Mouse (Mus musculus) spleen, embryonic (tissue): ENCODE results near the gene BC025920.

Experiments used
- CTCF ChIA-PET: fragments of 350-600 bp; sonication (Branson Sonifier 250); formaldehyde crosslinking; loops from one replicate; lab custom pipeline; 2022; lab: Charles Lee

The BC025920 gene

DNA sequence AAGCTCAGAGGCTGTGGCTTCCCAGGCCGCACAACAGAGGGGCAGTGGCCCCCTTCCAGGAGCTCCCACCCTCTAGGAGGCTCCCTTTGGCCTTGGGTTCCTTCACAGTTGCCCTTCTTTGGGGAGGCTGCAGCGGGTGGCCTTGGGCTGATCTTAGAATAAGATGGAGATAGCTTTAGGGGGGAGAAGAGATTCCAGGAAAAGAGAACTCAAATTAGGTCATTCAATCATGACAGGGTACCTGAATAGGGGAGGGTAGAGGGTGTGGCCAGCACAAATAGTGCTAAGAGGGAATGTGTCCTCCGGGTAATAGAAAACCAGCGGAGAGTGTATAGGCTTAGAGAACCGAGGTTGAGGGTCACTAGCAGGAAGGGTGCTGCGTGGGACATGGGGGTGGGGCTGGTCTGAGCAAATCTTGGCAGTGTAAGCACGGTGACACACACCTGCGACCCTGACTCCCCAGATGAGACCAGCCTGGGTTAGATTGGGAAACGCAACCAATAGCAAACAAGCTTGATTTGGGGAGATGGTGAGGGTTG lies 33.9 kb upstream of the BC025920 start:
- CTCF ChIA-PET, result no interaction called here

DNA sequence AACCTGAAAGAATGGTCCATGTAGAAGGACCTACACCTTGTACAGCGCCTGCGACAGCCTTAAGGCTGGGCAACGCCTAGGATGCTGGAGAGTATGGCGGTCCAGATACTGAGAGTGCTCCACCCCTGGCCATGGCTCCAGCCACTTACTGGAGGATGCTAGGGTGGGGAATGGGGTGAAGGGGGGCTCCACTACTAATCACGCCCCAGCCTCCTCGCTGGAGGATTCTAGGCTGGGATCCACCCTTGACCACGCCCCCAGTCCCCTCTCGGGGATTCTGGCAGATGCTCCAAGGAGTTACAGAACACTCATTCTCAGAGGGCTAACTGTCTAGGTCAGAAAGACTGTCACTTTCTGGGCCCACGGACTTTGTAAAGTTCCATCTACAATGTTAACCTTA lies 33.1 kb upstream of the BC025920 start:
- CTCF ChIA-PET, result no interaction called here

DNA sequence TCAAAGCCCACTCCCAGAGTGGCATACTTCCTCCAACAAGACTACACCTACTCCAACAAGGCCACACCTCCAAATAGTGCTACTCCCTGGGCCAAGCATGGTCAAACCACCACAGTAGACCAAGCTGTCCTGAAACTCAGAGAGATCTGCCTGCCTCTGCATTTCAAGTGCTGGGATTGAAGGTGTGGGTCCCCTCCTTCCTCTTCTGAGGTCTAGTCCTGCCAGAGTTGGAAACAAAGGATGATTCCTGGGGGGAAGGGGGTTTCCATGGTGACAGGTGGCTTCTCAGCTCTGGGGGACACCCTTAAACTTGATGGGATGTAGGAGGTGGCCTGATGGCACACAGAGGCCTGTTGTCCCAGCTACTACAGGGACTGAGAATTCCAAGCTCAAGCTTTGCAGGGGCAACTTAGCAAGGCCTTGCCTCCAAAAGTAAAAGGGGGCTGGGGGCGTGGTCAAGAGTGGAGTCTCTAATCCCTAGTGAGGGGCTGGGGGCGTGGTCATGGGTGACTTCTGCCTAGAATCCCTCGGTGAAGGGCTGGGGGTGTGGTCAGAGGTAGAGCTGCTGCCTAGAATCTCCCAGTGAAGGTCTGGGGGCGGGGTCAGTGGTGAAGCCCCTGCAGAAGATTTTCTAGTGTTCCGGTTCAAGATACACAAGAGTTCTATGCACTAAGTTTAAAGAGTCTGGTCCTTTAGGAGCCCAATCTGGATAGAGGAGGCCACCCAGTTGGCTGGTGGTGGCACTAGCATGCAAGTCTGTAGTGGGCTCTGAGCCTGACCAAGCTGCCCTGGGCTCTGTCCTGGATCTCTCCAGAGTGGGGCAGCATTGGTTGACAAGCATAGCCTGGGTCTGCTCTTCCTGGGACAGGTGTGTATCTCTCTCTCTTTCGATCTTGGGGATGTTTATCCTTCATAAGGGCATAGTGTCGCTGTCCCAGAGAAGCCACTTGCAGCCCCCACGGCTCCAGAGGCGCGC lies 31.7 kb upstream of the BC025920 start, which contains the start of gene Tle2:
Tle2 (plus strand) TSS at position 481 of the 976 bp plus-strand sequence.
- CTCF ChIA-PET, result interaction anchor here (0.5 to 1.2 kb wide), 2 partner anchors 10 to 14 kb away, joined by 3 to 5 read pairs; no protein-coding TSS in a partner anchor

- CTCF ChIA-PET, result interaction anchor here (0.5 kb wide), 1 partner anchor 14 kb away, joined by 3 read pairs; no protein-coding TSS in a partner anchor
Observed at GRCm38 (mm10) chr10:81575208-81575631, 30.9 kb upstream of the BC025920 start.

DNA sequence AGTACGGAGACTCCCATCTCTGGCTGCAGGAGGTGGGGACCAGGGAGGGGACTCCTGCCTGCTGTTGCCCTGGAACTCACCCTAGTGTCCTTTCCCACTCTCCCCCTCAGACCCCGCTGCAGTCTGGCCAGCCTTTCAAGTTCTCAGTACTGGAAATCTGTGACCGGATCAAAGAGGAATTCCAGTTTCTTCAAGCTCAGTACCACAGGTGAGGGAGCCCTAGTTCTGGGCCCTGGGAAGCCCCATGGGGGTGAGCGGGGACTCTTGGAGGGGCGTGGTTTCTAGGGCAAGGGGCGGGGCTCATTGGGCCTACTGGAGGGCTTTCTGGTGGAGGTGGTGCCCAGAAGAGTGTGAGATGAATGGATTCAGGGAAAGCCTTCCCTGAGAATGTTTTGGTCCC lies 30.4 kb upstream of the BC025920 start:
- CTCF ChIA-PET, result interaction anchor here (0.6 kb wide), 1 partner anchor 27 kb away, joined by 13 read pairs; no protein-coding TSS in a partner anchor

DNA sequence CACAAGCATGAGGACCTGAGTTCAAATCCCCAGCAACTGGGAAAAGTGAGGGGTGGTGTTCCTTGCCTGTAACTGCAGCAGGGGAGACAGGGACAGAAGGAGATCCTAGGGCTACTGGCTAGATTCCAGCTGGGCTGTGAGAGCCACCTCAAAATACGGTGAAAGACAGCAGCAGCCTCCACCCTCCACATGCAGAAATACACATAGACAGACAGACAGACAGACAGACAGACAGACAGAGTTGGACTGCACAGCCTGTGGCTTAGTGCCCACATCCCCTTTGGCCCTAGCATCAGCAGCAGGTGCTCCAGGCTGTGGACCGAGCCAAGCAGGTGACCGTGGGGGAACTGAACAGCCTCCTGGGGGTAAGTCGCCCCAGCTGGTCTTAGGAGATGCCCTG lies 26.1 kb upstream of the BC025920 start:
- CTCF ChIA-PET, result no interaction called here

DNA sequence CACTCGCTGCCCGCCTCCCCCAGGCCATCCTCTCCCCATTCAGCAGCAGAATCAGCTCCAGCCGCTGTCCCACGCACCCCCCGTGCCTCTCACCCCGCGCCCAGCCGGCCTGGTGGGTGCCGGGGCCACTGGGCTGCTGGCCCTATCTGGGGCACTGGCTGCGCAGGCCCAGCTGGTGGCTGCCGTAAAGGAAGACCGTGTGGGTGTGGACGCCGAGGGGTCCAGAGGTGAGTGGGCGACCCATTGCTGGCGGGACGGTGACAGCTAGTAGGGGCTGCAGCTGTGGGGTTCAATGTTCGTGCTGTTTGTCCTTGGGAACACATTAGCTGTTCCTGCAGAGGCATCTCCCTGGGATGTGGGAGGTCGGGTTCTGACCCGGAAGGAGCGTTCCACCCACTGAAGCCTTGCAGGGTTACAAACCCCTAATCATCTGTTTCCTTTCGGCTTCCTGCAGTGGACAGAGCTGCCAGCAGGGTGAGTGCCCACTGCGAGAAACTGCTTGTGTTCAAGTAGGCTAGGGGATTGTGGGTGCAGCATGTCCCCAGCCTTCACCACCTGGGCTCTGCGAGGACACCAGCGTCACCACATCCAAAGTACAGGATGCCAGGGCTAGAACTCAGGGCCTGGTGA lies 25.5 kb upstream of the BC025920 start:
- CTCF ChIA-PET, result no interaction called here

DNA sequence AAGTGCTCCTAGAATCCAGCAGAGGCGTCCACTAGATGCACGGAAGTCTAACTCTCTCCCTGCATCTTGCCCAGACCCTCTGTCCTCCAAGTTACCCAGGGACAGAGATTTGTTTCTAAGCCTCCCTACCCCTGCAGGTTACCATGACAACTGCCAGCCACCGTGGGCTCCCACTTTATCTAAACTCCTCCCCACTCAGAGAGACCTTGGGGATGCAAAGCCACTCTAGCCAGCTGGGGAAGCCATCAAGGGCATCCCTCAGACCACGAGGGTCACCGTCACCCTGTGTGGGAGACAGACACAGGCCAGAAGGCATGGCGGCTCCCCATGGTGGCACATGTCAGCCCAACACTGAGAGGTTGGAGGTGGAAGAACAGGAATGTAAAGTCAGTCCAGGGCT lies 22.7 kb upstream of the BC025920 start:
- CTCF ChIA-PET, result no interaction called here

DNA sequence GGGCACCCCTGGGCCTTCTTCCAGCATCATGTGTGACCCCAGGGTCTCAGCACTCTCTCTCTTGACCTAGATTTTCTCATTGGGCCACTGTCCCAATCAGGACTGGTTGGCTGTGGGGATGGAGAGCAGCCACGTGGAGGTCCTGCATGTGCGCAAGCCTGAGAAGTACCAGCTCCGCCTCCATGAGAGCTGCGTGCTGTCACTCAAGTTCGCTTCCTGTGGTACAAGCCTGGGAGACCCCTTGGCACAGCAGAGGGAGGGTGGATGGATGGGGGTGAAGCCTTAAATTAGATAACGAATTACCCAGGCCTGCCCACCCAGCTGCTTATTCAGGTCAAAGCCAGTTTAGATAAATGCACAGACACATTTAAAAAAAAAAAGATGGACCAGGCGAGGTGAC lies 17.3 kb upstream of the BC025920 start:
- CTCF ChIA-PET, result no interaction called here

- CTCF ChIA-PET, result no interaction called here
Observed at GRCm38 (mm10) chr10:81591846-81592245, 14.2 kb upstream of the BC025920 start.

DNA sequence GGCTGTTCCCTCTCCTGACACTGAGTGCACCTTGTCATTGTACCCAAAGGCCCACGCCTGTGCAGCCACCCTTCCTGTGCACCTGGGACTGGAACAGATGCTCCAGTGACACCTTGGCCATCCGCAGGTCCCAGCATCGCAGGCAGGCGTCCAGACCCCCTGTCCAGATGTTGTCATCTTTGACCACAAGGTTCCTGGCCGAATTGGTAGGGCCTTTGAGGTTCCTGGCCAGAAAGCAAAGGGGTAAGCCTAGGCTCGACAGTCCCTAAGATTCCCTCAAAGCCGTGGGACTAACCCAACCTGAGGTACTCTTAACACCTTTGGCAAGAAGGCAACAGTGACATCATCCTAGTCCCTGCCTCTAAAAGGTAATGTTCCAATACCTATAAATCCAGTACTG lies 13.4 kb upstream of the BC025920 start:
- CTCF ChIA-PET, result no interaction called here

GRCm38 (mm10) chr10:81593223-81593622 lies 12.8 kb upstream of the BC025920 start:
- CTCF ChIA-PET, result no interaction called here

DNA sequence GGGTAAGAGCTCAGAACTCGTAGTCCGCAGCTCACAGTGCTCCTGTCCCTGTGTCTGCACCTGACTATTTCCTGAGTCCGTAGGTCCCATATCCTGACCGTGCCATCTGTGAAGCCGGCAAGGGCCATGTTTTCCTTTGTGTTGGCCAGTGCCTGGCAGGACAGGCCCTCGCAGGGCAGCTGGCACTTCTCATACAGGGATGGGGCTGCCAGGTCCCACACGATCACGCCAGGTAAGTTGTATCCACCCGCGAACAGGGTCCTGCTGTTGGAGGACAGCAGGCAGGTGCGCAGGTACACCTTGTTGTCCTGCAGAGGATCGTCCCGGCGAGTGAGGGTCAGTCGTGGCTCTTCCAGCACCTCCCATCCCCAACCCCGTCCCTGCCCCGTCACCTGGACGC lies 12.1 kb upstream of the BC025920 start:
- CTCF ChIA-PET, result no interaction called here

GRCm38 (mm10) chr10:81595599-81595998 lies 10.5 kb upstream of the BC025920 start:
- CTCF ChIA-PET, result no interaction called here

DNA sequence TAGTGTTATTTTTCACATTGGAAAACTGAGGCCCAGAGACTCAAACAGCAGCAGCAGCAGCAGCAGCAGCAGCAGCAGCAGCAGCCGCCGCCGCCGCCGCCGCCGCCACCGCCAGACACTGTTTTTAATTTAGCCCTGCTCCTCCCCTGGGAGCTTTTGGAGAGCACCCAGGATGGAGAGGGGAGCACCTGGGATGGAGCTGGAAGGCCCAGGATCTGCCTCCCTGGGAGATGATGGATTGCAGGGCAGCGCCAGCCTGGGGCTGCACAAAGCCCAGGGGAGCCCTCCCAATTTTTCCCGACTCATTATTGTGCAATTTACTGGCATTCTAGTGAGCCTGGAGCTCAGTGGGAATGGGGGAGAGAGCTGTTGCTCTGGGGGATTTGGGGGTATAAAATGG lies 9.5 kb upstream of the BC025920 start:
- CTCF ChIA-PET, result interaction anchor here (0.6 kb wide), 1 partner anchor 40 kb away, joined by 3 read pairs; no protein-coding TSS in a partner anchor

DNA sequence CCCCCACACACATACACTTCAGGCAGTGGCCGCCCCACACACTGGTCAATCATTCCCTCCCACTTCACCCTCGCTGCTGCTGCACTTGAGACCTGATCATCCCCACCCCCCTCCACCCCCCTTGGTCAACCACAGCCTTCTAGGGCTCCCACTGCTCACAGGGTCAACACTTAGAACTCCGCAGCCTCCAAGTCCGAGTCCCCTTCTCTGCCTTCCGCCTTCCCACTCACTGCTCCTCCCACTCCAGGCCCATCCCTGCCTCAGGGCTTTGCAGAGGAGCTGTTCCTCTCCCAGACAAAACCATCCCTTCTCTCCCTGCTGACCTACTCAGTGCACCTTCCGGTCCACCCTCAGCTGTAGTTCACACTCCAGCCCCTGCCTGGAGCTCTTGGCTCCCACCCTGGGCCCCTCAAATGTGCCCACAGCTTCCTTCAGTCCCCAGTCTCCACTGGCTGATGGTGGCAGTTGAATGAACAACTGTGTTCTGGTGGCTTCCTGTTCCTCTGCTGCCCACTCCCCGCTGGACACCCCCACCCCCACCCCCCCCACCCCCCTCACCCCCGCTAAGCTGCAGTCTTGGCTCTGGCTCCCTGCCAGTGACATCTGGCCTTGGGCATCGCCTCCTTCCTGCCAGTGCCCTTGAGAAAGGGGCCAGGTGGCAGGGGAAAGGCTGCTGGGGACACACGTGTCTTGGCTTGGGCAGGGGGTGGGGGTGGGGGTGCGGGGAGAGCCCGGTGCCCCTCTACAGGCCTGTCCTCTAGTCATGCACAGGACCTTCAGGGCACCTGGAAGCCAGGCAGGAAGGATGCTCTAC lies 8.7 kb upstream of the BC025920 start:
- CTCF ChIA-PET, result interaction anchor here (0.6 kb wide), 1 partner anchor 28 kb away, joined by 3 read pairs; no protein-coding TSS in a partner anchor

DNA sequence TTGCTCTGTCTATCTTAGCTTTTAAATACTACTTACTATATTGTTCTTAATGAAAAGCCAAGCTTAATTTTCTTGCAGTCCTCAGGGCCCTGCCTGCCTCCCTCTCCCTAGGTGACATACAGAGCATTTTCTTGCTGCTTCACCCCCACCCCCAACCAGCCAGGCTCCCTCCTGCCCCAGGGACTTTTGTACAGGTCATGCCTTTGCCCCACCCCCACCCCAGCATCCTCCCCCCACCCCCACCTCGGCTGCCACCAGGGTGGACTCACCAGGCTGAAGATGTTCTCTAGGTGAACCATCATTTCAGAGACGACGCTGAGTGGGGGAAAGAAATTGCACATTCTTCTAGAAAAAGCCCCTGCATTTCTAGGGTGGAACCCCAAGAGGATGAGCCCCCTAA lies 7.7 kb upstream of the BC025920 start:
- CTCF ChIA-PET, result no interaction called here

DNA sequence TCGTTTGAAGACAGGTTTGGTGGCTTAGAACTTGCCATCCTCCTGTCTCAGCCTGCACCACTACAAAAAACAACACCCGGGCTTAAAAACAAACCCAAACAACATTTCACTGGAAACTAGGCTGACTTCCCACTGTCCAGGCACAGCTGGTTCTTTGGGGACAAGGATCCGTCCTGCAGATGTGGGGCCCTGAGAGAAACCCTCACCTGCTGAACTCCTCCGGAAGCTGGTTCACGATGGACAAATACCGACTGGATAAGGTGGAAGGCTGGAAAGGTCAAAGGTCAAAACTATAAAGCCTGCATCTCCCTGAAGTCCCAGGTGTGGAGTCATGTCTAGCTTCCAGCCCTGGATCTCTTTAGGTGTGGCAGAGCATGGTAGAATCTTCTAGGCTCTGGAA lies 7.2 kb upstream of the BC025920 start:
- CTCF ChIA-PET, result no interaction called here

DNA sequence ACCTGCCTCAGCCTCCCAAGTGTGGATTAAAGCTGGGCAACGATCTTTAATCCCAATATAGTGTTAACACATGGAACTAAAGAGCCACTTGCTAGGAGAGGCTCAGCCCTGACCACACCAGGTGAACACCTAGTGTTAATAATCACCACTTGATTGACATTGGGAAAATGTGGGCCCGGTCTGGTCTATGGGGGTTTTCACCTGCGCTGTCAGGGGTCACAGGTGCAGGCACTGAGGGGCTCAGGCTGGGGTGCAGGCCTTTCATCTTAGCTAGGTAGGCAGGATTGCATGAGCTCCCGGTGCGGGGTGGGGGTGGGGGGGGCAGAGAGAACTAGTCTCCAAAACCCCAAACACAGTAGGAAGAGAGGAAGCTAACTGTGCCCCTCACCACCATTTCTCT lies 6.4 kb upstream of the BC025920 start:
- CTCF ChIA-PET, result interaction anchor here (0.6 to 1.7 kb wide), 2 partner anchors 28 to 41 kb away, joined by 3 to 5 read pairs; no protein-coding TSS in a partner anchor

DNA sequence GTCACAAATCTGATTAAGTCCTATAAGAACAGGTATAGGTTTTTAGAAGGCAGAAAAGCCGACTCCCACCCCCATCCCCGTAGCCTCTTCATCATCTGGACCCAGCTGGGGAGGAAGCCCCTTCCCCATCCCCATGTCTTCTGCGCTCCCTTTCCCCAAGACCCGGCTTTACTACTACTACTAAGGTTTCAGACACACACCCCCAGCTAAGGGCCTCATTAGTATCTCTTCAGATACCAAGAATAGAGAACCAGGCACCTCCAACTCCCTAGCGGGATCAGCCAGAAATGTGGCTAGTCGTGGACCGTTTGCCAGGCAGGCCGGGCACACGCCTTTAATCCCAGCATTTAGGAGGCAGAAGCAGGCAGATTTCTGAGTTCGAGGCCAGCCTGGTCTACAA lies 6.0 kb upstream of the BC025920 start:
- CTCF ChIA-PET, result interaction anchor here (0.5 to 1.7 kb wide), 2 partner anchors 29 to 430 kb away, joined by 3 to 7 read pairs; no protein-coding TSS in a partner anchor

GRCm38 (mm10) chr10:81600738-81601203 lies 5.3 kb upstream of the BC025920 start, which contains the start of gene Tle6:
Tle6 (minus strand) TSS chr10:81601073.
- CTCF ChIA-PET, result interaction anchor here (0.5 to 1.7 kb wide), 2 partner anchors 30 to 431 kb away, joined by 3 to 7 read pairs; no protein-coding TSS in a partner anchor
